Mouse (Mus musculus) heart, postnatal 0 days (tissue): ENCODE data around the gene Synrg. TPM values are rescaled to one million over a fixed set of nuclear protein-coding genes. Genes with fewer than 3 reads are reported as not detected.

Experiments used
- ATAC-seq: fragments of 200-750 bp; cut with Nextera tagmentation; 2 replicates; pipeline ENCODE4 v1.8.0; 2017; ENCODE audit warnings: low read depth, moderate number of reproducible peaks, moderate library complexity; ENCODE audit not compliant: insufficient read depth
- DNase-seq: peaks from one replicate; pipeline ENCODE4 v3.0.0-alpha.2; 2016; ENCODE audit warnings: low spot score
- H3K27ac ChIP-seq: fragments of 300-500 bp; sonication (generic); 2 replicates; pipeline ENCODE4 v1.5.1; 2014; ENCODE audit warnings: low read depth, mild to moderate bottlenecking
- H3K27me3 ChIP-seq: fragments of 300-500 bp; sonication (generic); 2 replicates; pipeline ENCODE4 v1.6.1; 2014; ENCODE audit warnings: low read length, mixed read lengths; ENCODE audit not compliant: control insufficient read depth, insufficient read depth
- H3K36me3 ChIP-seq: fragments of 300-500 bp; sonication (generic); replicated peaks from 2 replicates; pipeline ENCODE4 v1.6.1; 2014; ENCODE audit warnings: low read length, mixed read lengths; ENCODE audit not compliant: control insufficient read depth, insufficient read depth
- H3K4me1 ChIP-seq: fragments of 300-500 bp; sonication (generic); 2 replicates; pipeline ENCODE4 v1.6.1; 2014; ENCODE audit warnings: antibody characterized with exemption; ENCODE audit not compliant: control insufficient read depth, insufficient read depth
- H3K4me2 ChIP-seq: fragments of 300-500 bp; sonication (generic); 2 replicates; pipeline ENCODE4 v1.6.1; 2014; ENCODE audit warnings: low read depth, mild to moderate bottlenecking, low read length, moderate library complexity
- H3K4me3 ChIP-seq: fragments of 300-500 bp; sonication (generic); 2 replicates; pipeline ENCODE4 v1.5.1; 2014; ENCODE audit warnings: low read depth, low read length
- H3K9ac ChIP-seq: fragments of 300-500 bp; sonication (generic); replicated peaks from 2 replicates; pipeline ENCODE4 v1.6.1; 2014; ENCODE audit warnings: low read depth, low read length, mixed read lengths
- H3K9me3 ChIP-seq: fragments of 300-500 bp; sonication (generic); replicated peaks from 2 replicates; pipeline ENCODE4 v1.6.1; 2016; ENCODE audit warnings: low read length; ENCODE audit not compliant: control insufficient read depth
- CTCF ChIP-seq: IDR thresholded peaks from 2 replicates; pipeline ENCODE4 v1.5.1; 2016; ENCODE audit warnings: antibody characterized with exemption, control low read depth, low read depth
- EP300 ChIP-seq: IDR thresholded peaks from 2 replicates; pipeline ENCODE4 v1.6.1; 2016; ENCODE audit warnings: antibody characterized with exemption, low read depth
- WGBS: fragments of 180-500 bp; shearing (Covaris S2); extraction: QIAGEN DNeasy Blood & Tissue Kit; methylation state at CpG from one replicate; pipeline ENCODE4 v1.1.7; 2014; 5-methylcytosine and 5-hydroxymethylcytosine counted together
- polyA plus RNA-seq: library from polyadenylated mRNA; unstranded; fragments of >200 nt; fragmentation: Nextera tagmentation; extraction: Ambion mirVana; gene quantifications from 2 replicates; pipeline ENCODE4 v1.2.1, GENCODE M21; 2015
- total RNA-seq: library from RNA; depleted of rRNA; stranded (reverse); fragments of >200 nt; gene quantifications from 2 replicates; pipeline ENCODE4 v1.2.3, GENCODE M21; 2014; ENCODE audit warnings: low replicate concordance

Gene Synrg
- total and polyA plus RNA-seq, 2 experiments from 2014 or later: 5.0 to 8.9 TPM

- Histone ChIP-seq H3K27me3 (no peaks in the 10 kb centered on the region), H3K9me3 (no peaks in the 10 kb centered on the region), H3K4me1 (no peaks in the 10 kb centered on the region), H3K9ac (no peak overlapping the region), H3K4me3 (no peak overlapping the region), H3K4me2 (no peak overlapping the region), H3K36me3 (peaks cover 69% of the 10 kb centered on the region), H3K27ac (no peak overlapping the region)
- WGBS: 90% methylated on average over 6 of the region's 6 CpGs
- no peak for DNase-seq
- no peak for ATAC-seq
- TF ChIP-seq EP300 (no peak), CTCF (no peak)
Observed at GRCm38 (mm10) chr11:84003986-84004385, 39.8 kb downstream of the Synrg start.

GRCm38 (mm10) chr11:84009001-84009400, 44.8 kb downstream of the Synrg start:
- Histone ChIP-seq H3K4me3 (no peak overlapping the region), H3K4me1 (no peaks in the 10 kb centered on the region), H3K4me2 (no peak overlapping the region), H3K27ac (no peak overlapping the region), H3K27me3 (no peaks in the 10 kb centered on the region), H3K36me3 (peaks cover 46% of the 10 kb centered on the region), H3K9me3 (no peaks in the 10 kb centered on the region), H3K9ac (no peak overlapping the region)
- no peak for DNase-seq
- TF ChIP-seq EP300 (no peak), CTCF (no peak)
- 91% methylated on average over 9 of the region's 9 CpGs for WGBS
- no peak for ATAC-seq

GRCm38 (mm10) chr11:84010411-84010810, 46.2 kb downstream of the Synrg start:
- H3K27ac ChIP-seq: no peak overlapping the region
- H3K27me3 ChIP-seq: no peaks in the 10 kb centered on the region
- TF ChIP-seq CTCF: no peak
- TF ChIP-seq EP300: no peak
- no peak overlapping the region for H3K9ac ChIP-seq
- no peak overlapping the region for H3K4me2 ChIP-seq
- WGBS: 92% methylated on average over 9 of the region's 9 CpGs
- ATAC-seq: no peak
- H3K4me3 ChIP-seq: no peak overlapping the region
- H3K36me3 ChIP-seq: peaks cover 33% of the 10 kb centered on the region
- no peaks in the 10 kb centered on the region for H3K9me3 ChIP-seq
- H3K4me1 ChIP-seq: no peaks in the 10 kb centered on the region
- no peak for DNase-seq

GRCm38 (mm10) chr11:84011050-84011449, 46.8 kb downstream of the Synrg start:
- H3K36me3 ChIP-seq: peaks cover 27% of the 10 kb centered on the region
- H3K27ac ChIP-seq: no peak overlapping the region
- DNase-seq: no peak
- TF ChIP-seq CTCF: no peak
- no peak for TF ChIP-seq EP300
- H3K4me2 ChIP-seq: no peak overlapping the region
- no peaks in the 10 kb centered on the region for H3K9me3 ChIP-seq
- H3K27me3 ChIP-seq: no peaks in the 10 kb centered on the region
- ATAC-seq: no peak
- H3K9ac ChIP-seq: no peak overlapping the region
- no peak overlapping the region for H3K4me3 ChIP-seq
- 65% methylated on average over 12 of the region's 12 CpGs for WGBS
- H3K4me1 ChIP-seq: no peaks in the 10 kb centered on the region

GRCm38 (mm10) chr11:84011576-84011975, 47.3 kb downstream of the Synrg start:
- no peak for TF ChIP-seq EP300
- TF ChIP-seq CTCF: no peak
- H3K4me1 ChIP-seq: no peaks in the 10 kb centered on the region
- no peak for DNase-seq
- H3K27me3 ChIP-seq: no peaks in the 10 kb centered on the region
- no peak overlapping the region for H3K4me3 ChIP-seq
- no peak overlapping the region for H3K4me2 ChIP-seq
- peaks cover 22% of the 10 kb centered on the region for H3K36me3 ChIP-seq
- H3K9ac ChIP-seq: no peak overlapping the region
- no peaks in the 10 kb centered on the region for H3K9me3 ChIP-seq
- no peak overlapping the region for H3K27ac ChIP-seq
- no peak for ATAC-seq
- 80% methylated on average over 2 of the region's 2 CpGs for WGBS

GRCm38 (mm10) chr11:84013105-84013504, 48.9 kb downstream of the Synrg start:
- Histone ChIP-seq H3K4me3 (no peak overlapping the region), H3K27me3 (no peaks in the 10 kb centered on the region), H3K27ac (no peak overlapping the region), H3K36me3 (peaks cover 19% of the 10 kb centered on the region), H3K4me1 (no peaks in the 10 kb centered on the region), H3K9me3 (no peaks in the 10 kb centered on the region), H3K9ac (no peak overlapping the region), H3K4me2 (no peak overlapping the region)
- no peak for DNase-seq
- ATAC-seq: no peak
- TF ChIP-seq EP300: no peak
- TF ChIP-seq CTCF: no peak
- 56% methylated on average over 7 of the region's 7 CpGs for WGBS
